Mouse (Mus musculus) heart, embryonic 13.5 days (tissue): ENCODE data around the gene Tnfrsf23. TPM values are rescaled to one million over a fixed set of nuclear protein-coding genes. Genes with fewer than 3 reads are reported as not detected.

Source experiments
- ATAC-seq: fragments of 200-750 bp; cut with Nextera tagmentation; 2 replicates; pipeline ENCODE4 v1.8.0; 2017; ENCODE audit warnings: moderate TSS enrichment; ENCODE audit not compliant: insufficient number of reproducible peaks, low FRiP score, low TSS enrichment; ENCODE audit errors: extremely low read depth
- H3K27ac ChIP-seq: fragments of 300-500 bp; sonication (generic); replicated peaks from 2 replicates; pipeline ENCODE4 v1.5.1; 2015; ENCODE audit warnings: moderate library complexity, mild to moderate bottlenecking, inconsistent platforms
- H3K27me3 ChIP-seq: fragments of 300-500 bp; sonication (generic); replicated peaks from 2 replicates; pipeline ENCODE4 v1.6.1; 2015; ENCODE audit warnings: mild to moderate bottlenecking, inconsistent platforms
- H3K36me3 ChIP-seq: fragments of 300-500 bp; sonication (generic); 2 replicates; pipeline ENCODE4 v1.6.1; 2015; ENCODE audit warnings: mild to moderate bottlenecking, inconsistent platforms
- H3K4me1 ChIP-seq: fragments of 300-500 bp; sonication (generic); 2 replicates; pipeline ENCODE4 v1.6.1; 2015; ENCODE audit warnings: inconsistent platforms
- H3K4me2 ChIP-seq: fragments of 300-500 bp; sonication (generic); 2 replicates; pipeline ENCODE4 v1.6.1; 2015; ENCODE audit warnings: inconsistent platforms, mild to moderate bottlenecking, moderate library complexity
- H3K4me3 ChIP-seq: fragments of 300-500 bp; sonication (generic); 2 replicates; pipeline ENCODE4 v1.5.1; 2015; ENCODE audit warnings: moderate library complexity, mild to moderate bottlenecking, inconsistent platforms
- H3K9ac ChIP-seq: fragments of 300-500 bp; sonication (generic); 2 replicates; pipeline ENCODE4 v1.6.1; 2015; ENCODE audit warnings: inconsistent platforms, mild to moderate bottlenecking, moderate library complexity
- H3K9me3 ChIP-seq: fragments of 300-500 bp; sonication (generic); 2 replicates; pipeline ENCODE4 v1.6.1; 2016; ENCODE audit warnings: inconsistent platforms
- WGBS: fragments of 180-500 bp; shearing (Covaris S2); methylation state at CpG from one replicate; pipeline ENCODE4 v1.1.7; 2015; ENCODE audit warnings: mixed read lengths; 5-methylcytosine and 5-hydroxymethylcytosine counted together
- polyA plus RNA-seq: library from polyadenylated mRNA; unstranded; fragments of >200 nt; fragmentation: Nextera tagmentation; extraction: Ambion mirVana; gene quantifications from 2 replicates; pipeline ENCODE4 v1.2.1, GENCODE M21; 2015

The Tnfrsf23 gene
- polyA plus RNA-seq, 1 experiment from 2014 or later, result 3.1 TPM

GRCm38 (mm10) chr7:143629501-143629900 lies 56.2 kb downstream of the Tnfrsf23 start:
- no peaks in the 10 kb centered on the region for H3K4me1 ChIP-seq
- H3K36me3 ChIP-seq, result no peaks in the 10 kb centered on the region
- no peak overlapping the region for H3K4me3 ChIP-seq
- H3K27ac ChIP-seq, result no peak overlapping the region
- ATAC-seq, result no peak
- no peak overlapping the region for H3K9ac ChIP-seq
- WGBS, result 46% methylated on average over 1 of the region's 1 CpGs
- peaks cover 3% of the 10 kb centered on the region; the same call in 1 of the 2 replicates for H3K9me3 ChIP-seq
- H3K27me3 ChIP-seq, result no peaks in the 10 kb centered on the region
- no peak overlapping the region for H3K4me2 ChIP-seq

DNA sequence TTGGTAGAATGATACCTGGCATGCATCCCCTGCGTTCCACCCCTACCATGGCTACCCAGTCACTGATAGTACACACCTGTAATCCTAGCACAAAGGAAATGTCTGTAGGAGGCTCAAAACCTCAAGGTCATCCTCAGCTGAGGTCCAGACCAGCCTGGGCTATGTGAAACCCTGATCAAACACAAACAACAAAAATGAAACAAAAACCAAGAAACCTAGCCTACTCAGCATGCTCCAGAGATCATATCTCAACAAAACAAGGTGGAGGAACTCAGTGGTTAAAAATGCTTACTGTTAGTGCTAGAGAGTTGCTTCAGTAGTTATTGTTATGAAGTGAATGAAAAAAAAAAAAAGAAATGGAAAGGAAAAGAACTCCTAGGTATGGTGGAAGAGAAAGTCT lies 57.1 kb downstream of the Tnfrsf23 start, which contains the start of gene Tnfrsf26:
TSS of gene Tnfrsf26 (minus strand) at position 183 of the 400 bp plus-strand sequence.
- peaks cover 3% of the 10 kb centered on the region; the same call in 1 of the 2 replicates for H3K9me3 ChIP-seq
- H3K27ac ChIP-seq, result no peak within 1 kb of the TSS
- 85% methylated on average over 1 of the region's 1 CpGs for WGBS
- no peak within 1 kb of the TSS for H3K4me2 ChIP-seq
- ATAC-seq, result no peak
- no peaks in the 10 kb centered on the region for H3K4me1 ChIP-seq
- no peaks in the 10 kb centered on the region for H3K36me3 ChIP-seq
- H3K9ac ChIP-seq, result no peak within 1 kb of the TSS
- no peak within 1 kb of the TSS for H3K4me3 ChIP-seq
- no peaks in the 10 kb centered on the region for H3K27me3 ChIP-seq

DNA sequence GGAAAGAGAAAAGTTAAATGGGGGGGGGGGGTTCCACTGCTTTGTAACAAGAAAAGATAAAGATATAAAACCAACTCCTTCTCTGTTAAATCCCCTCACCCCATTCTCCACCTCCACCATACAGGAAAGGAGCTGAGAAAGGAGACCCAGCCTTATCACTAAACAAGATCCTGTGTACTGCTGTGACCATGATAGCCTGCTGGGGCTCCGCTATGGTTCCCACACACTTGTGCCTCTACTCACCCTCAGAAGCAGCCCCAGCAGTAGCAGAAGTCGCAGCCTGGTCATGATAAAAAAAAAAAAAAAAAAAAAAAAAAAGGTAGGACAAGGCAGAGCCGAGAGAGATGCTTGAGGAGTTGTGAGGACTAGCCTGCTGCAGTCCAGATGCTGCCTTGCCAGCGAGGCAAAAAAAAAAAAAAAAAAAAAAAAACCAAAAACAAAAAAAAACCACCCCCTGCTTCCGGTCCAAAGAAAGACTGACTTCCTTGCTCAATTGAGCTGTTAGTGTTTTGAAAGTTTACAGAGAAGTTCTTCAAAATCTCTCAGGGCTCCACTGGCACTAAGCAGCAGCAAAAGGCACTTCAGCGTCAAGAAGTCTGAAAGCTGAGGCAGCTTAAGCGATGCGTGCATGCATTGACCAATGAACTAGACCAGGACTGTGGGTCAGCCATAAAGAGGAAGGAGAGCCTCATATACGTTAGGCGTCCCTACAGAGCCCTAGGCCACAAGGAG lies 58.0 kb downstream of the Tnfrsf23 start:
- no peak for ATAC-seq
- Histone ChIP-seq H3K4me2 (no peak overlapping the region), H3K27ac (no peak overlapping the region), H3K4me3 (no peak overlapping the region), H3K36me3 (no peaks in the 10 kb centered on the region), H3K27me3 (no peaks in the 10 kb centered on the region), H3K4me1 (no peaks in the 10 kb centered on the region), H3K9me3 (no peaks in the 10 kb centered on the region), H3K9ac (no peak overlapping the region)
- 41% methylated on average over 10 of the region's 10 CpGs for WGBS

GRCm38 (mm10) chr7:143626178-143626577 lies 59.5 kb downstream of the Tnfrsf23 start:
- H3K4me2 ChIP-seq, result no peak overlapping the region
- no peaks in the 10 kb centered on the region for H3K36me3 ChIP-seq
- H3K9ac ChIP-seq, result no peak overlapping the region
- H3K9me3 ChIP-seq, result no peaks in the 10 kb centered on the region
- ATAC-seq, result no peak
- H3K4me1 ChIP-seq, result no peaks in the 10 kb centered on the region
- 60% methylated on average over 2 of the region's 2 CpGs for WGBS
- H3K27me3 ChIP-seq, result no peaks in the 10 kb centered on the region
- H3K4me3 ChIP-seq, result no peak overlapping the region
- no peak overlapping the region for H3K27ac ChIP-seq

GRCm38 (mm10) chr7:143625151-143625550 lies 60.5 kb downstream of the Tnfrsf23 start:
- Histone ChIP-seq H3K36me3 (no peaks in the 10 kb centered on the region), H3K27me3 (no peaks in the 10 kb centered on the region), H3K9ac (no peak overlapping the region), H3K4me3 (no peak overlapping the region), H3K27ac (no peak overlapping the region), H3K4me1 (no peaks in the 10 kb centered on the region), H3K9me3 (no peaks in the 10 kb centered on the region), H3K4me2 (no peak overlapping the region)
- no peak for ATAC-seq
- 53% methylated on average over 5 of the region's 5 CpGs for WGBS

- no peaks in the 10 kb centered on the region for H3K4me1 ChIP-seq
- H3K9me3 ChIP-seq, result no peaks in the 10 kb centered on the region
- no peak overlapping the region for H3K27ac ChIP-seq
- no peaks in the 10 kb centered on the region for H3K27me3 ChIP-seq
- H3K9ac ChIP-seq, result no peak overlapping the region
- H3K36me3 ChIP-seq, result no peaks in the 10 kb centered on the region
- ATAC-seq, result no peak
- 73% methylated on average over 3 of the region's 3 CpGs for WGBS
- H3K4me3 ChIP-seq, result no peak overlapping the region
- no peak overlapping the region for H3K4me2 ChIP-seq
These were observed 61.1 kb downstream of the Tnfrsf23 start for GRCm38 (mm10) chr7:143624561-143624960.

DNA sequence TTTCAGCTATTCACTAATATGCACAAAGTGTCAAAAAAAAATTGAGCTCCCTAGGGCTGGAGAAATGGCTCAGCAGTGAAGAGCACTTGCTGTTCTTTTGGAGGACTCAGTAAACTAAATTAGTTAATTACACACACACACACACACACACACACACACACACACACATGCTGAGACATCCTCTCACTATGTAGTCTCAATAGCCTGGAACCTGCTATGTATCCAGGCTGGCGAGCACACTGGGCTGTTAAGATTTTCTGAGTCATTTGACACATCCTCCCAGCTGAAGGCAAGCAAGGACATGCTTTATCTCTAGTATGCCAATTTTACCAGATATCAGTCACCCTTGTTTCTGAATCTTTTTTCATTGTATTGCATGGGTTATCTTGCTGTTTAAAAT lies 64.7 kb downstream of the Tnfrsf23 start:
- Histone ChIP-seq H3K36me3 (no peaks in the 10 kb centered on the region), H3K4me3 (no peak overlapping the region), H3K9ac (no peak overlapping the region), H3K27ac (no peak overlapping the region), H3K9me3 (no peaks in the 10 kb centered on the region), H3K27me3 (no peaks in the 10 kb centered on the region), H3K4me2 (no peak overlapping the region), H3K4me1 (no peaks in the 10 kb centered on the region)
- WGBS, result 40% methylated on average over 1 of the region's 1 CpGs
- no peak for ATAC-seq

Other genes starting within 250 kb of the Tnfrsf23 start
- 621 and 622 TPM in 2 replicates for gene Cdkn1c, start 224.8 kb downstream of the Tnfrsf23 start, polyA plus RNA-seq
- 0.90 and 1.3 TPM in 2 replicates for gene Slc22a18, start 212.1 kb downstream of the Tnfrsf23 start, polyA plus RNA-seq
- gene Phlda2, start 182.7 kb downstream of the Tnfrsf23 start, polyA plus RNA-seq, result 1.2 and 2.3 TPM in 2 replicates
- gene Nap1l4, start 136.8 kb downstream of the Tnfrsf23 start, polyA plus RNA-seq, result 217 and 223 TPM in 2 replicates
- gene Cars, start 85.8 kb downstream of the Tnfrsf23 start, polyA plus RNA-seq, result 26.6 and 31.4 TPM in 2 replicates
- gene Tnfrsf26, start 57.1 kb downstream of the Tnfrsf23 start, polyA plus RNA-seq, result 0.46 and 0.62 TPM in 2 replicates
- 3.8 and 5.3 TPM in 2 replicates for gene Tnfrsf22, start 36.2 kb downstream of the Tnfrsf23 start, polyA plus RNA-seq
- gene Osbpl5, start 71.1 kb upstream of the Tnfrsf23 start, polyA plus RNA-seq, result 34.8 and 36.2 TPM in 2 replicates
- not detected in 2 replicates for gene Mrgprg, start 81.1 kb upstream of the Tnfrsf23 start, polyA plus RNA-seq
- 1.8 and 1.9 TPM in 2 replicates for gene Mrgpre, start 98.6 kb upstream of the Tnfrsf23 start, polyA plus RNA-seq
- gene Nadsyn1, start 137.0 kb upstream of the Tnfrsf23 start, polyA plus RNA-seq, result 6.4 and 6.5 TPM in 2 replicates
- gene Dhcr7, start 137.3 kb upstream of the Tnfrsf23 start, polyA plus RNA-seq, result 24.5 and 25.6 TPM in 2 replicates
- not detected in 2 replicates for gene Gm498, start 181.0 kb upstream of the Tnfrsf23 start, polyA plus RNA-seq